Mouse (Mus musculus): ENCODE measurements around the gene Ushbp1.

GRCm38 (mm10) chr8:71402446-71402964, 6.9 kb upstream of the Ushbp1 start:
- TF ChIP-seq CTCF (IDR thresholded peaks at IDR 0.05; ENCODE audit: low read depth, low read length) (no peak), GATA1 (IDR thresholded peaks at IDR 0.05; ENCODE audit: borderline replicate concordance, low read length) (no peak)

All from G1E (cell line).